Mouse (Mus musculus) heart, embryonic 10.5 days (tissue): ENCODE results near the gene Med24. TPM values are rescaled to one million over a fixed set of nuclear protein-coding genes. Genes with fewer than 3 reads are reported as not detected.

Source experiments
- DNase-seq: peaks from one replicate; pipeline ENCODE4 v3.0.0-alpha.2; 2017; ENCODE audit warnings: low spot score
- H3K27ac ChIP-seq: fragments of 300-500 bp; sonication (generic); 2 replicates; pipeline ENCODE4 v1.5.1; 2016; ENCODE audit warnings: mild to moderate bottlenecking
- H3K27me3 ChIP-seq: fragments of 300-500 bp; sonication (generic); 2 replicates; pipeline ENCODE4 v1.6.1; 2016; ENCODE audit warnings: mild to moderate bottlenecking; ENCODE audit not compliant: poor library complexity, insufficient read depth, severe bottlenecking
- H3K36me3 ChIP-seq: fragments of 300-500 bp; sonication (generic); 2 replicates; pipeline ENCODE4 v1.6.1; 2016; ENCODE audit warnings: mild to moderate bottlenecking, moderate library complexity
- H3K4me1 ChIP-seq: fragments of 300-500 bp; sonication (generic); 2 replicates; pipeline ENCODE4 v1.6.1; 2016; ENCODE audit warnings: mild to moderate bottlenecking
- H3K4me3 ChIP-seq: fragments of 300-500 bp; sonication (generic); 2 replicates; pipeline ENCODE4 v1.5.1; 2016; ENCODE audit warnings: mild to moderate bottlenecking, moderate library complexity
- H3K9me3 ChIP-seq: fragments of 300-500 bp; sonication (generic); 2 replicates; pipeline ENCODE4 v1.6.1; 2016; ENCODE audit warnings: mild to moderate bottlenecking, moderate library complexity
- WGBS: fragments of 180-500 bp; shearing (Covaris S2); methylation state at CpG from one replicate; pipeline ENCODE4 v1.1.7; 2016; 5-methylcytosine and 5-hydroxymethylcytosine counted together
- polyA plus RNA-seq: library from polyadenylated mRNA; unstranded; fragments of >200 nt; fragmentation: Nextera tagmentation; extraction: Ambion mirVana; gene quantifications from 2 replicates; pipeline ENCODE4 v1.2.1, GENCODE M21; 2016

The Med24 gene
- polyA plus RNA-seq, 1 experiment from 2014 or later: 56.5 TPM

DNA sequence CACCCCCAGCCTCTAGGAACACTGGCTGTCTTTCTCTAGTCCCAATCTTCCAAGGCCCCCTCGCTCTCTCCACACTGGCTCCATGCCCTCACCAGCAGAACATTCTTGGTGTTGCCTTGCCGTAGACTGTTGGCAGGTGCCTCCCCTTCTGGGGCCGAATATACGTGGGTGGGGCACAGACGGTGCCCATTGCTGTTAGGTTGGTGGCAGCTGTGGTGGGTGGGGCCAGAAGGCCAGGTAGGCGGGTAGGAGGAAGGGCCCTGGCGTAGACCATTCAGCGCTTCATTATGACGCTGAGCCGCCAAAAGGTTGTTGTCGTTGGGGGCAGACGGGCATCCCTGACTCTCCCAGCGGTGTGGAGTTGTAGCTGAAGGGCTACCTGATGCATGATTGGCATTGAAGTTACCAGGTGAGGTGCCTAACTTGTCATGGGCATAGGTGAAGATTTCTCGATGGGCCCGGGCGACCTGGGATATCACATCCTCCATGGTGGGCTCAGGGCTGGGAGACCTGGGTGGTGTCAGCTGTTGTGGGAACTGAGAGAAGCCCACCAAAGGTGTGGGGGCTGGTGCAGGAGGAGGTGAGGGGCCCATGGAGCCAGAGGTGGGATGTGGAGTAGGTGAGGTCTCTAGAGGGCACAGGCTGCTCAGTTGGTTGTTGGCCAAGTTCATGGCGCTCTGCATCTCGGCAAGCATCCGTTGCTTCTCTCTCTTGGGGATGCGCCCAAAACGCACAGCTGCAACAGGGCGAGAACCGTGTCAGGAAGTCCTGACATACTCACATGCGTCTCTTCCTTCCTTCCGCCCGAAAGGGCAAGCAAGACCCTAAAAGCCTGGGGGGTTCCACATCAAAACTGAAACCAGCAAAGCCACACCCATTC lies 41.1 kb upstream of the Med24 start:
- Histone ChIP-seq H3K4me1 (peaks cover 100% of the 10 kb centered on the region), H3K36me3 (peaks cover 31% of the 10 kb centered on the region), H3K9me3 (no peaks in the 10 kb centered on the region), H3K4me3 (no peak overlapping the region), H3K27me3 (no peaks in the 10 kb centered on the region), H3K27ac (peak overlapping the region; percentile 91; the same call in 1 of the 2 replicates)
- WGBS: 93% methylated on average over 26 of the region's 26 CpGs
- DNase-seq: no peak

DNA sequence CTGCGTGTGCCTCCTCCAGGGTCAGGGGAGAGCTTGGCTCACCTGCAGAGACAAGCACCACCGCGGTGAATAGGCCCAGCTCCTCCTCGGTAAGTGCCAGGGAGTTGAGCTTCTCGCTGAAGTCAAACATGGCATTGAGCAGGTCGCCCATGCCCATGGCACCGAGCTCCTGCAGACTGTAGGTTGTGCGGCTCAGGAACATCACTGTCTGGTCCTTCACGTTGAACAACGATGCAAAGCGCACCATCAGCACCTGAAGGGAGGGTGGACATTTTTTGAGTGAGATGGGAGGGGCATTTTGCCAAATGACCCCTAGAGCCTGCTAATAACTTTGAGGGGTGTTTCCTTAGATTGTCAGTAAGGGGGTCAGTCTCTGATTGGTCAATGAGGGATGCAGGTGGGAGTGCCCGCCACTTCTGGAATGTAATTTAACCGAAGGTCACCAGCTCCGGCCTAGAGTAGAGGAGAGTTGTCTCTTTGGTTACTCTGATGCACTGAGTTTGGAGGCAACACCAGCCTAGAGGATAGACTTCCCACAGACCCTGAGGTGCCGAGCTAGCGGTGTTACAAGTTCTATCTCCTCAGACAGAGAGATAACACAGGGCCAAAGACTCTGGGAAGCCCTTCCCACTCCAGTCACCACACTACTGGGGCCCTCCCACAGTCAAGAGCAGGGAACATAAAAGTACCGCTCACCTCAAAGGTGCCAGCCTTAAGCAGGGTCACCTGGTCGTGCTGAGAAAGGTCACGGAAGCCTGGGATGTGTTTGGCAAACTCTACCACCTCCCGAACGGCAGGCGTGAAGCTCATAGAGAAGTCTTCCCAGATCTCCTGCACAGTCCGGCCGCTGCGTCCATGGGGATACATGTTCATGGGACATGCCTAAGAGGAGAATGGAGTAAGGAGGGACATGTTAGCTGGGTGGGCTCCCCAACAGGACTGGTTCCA lies 40.0 kb upstream of the Med24 start:
- H3K27ac ChIP-seq: peak overlapping the region; percentile 91
- H3K4me3 ChIP-seq: peak overlapping the region; percentile 57
- DNase-seq: no peak
- peaks cover 93% of the 10 kb centered on the region for H3K4me1 ChIP-seq
- 75% methylated on average over 25 of the region's 25 CpGs for WGBS
- H3K9me3 ChIP-seq: no peaks in the 10 kb centered on the region
- H3K27me3 ChIP-seq: no peaks in the 10 kb centered on the region
- H3K36me3 ChIP-seq: peaks cover 40% of the 10 kb centered on the region

DNA sequence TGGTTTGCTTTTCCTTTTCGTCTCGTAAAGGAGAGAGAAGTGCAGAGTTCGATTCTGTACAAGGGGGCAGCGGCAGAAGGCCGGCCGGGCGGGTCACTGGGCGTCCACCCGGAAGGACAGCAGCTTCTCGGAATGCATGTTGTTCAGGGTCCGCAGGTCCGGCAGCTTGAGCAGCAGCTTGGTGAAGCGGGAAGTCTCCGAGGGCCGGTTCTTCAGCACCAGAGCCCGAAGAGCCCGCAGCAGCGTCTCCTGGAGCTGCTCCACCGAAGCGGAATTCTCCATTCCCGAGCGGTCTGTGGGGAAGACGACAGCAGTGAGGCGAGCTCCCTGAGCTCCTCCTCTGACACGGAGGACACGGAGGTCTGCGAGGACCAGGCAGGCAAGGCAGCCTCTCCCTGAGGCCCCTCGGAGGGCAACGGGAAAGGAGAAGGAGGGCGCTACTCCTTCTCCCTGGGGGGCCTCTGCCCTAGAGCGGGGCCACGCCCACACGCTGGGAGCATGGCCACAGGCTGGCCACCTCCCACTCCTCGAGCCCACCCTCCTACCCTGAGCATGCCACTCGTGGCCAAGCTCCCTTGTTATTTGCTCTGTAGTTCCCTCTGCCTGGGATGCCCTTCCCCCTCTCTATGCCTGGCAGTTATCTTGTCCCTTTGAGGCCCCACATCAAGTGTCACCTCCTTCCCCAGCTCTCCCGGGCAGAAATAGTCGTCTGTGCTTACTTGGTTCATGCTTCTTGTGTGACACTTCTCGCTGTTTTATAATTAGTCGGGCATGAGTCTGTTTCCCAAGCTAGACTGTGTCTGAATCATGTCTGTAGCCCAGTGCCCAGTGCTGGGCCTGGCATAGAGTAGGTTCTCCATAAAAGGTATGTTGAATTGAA lies 39.1 kb upstream of the Med24 start:
- Histone ChIP-seq H3K36me3 (peaks cover 49% of the 10 kb centered on the region), H3K9me3 (no peaks in the 10 kb centered on the region), H3K4me3 (peak overlapping the region; percentile 57), H3K27me3 (no peaks in the 10 kb centered on the region), H3K27ac (peak overlapping the region; percentile 91), H3K4me1 (peaks cover 84% of the 10 kb centered on the region)
- peak; percentile 87 for DNase-seq
- WGBS: 19% methylated on average over 39 of the region's 39 CpGs

DNA sequence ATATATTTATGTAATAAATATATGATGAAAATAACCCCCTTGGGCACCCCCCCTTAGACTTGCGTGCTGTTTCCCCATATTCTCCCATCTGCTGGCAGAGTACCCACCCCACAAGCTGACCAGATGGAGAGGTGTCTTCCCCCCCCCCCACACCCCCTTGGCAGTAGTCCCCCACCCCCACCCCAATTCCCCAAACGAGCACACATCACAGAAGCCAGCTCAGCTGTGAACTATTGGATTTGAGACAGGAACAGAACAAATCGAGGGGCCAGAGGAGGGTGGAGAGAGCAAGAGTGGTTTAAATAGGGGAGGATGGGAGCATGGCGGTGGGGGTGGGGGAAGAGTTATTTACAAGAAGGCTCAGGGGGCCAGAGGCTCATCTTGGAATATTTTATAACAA lies 38.5 kb upstream of the Med24 start:
- Histone ChIP-seq H3K4me3 (peak overlapping the region; percentile 57), H3K4me1 (peaks cover 79% of the 10 kb centered on the region), H3K36me3 (peaks cover 56% of the 10 kb centered on the region), H3K9me3 (no peaks in the 10 kb centered on the region), H3K27ac (peak overlapping the region; percentile 91), H3K27me3 (no peaks in the 10 kb centered on the region)
- no peak for DNase-seq
- WGBS: 26% methylated on average over 4 of the region's 4 CpGs

DNA sequence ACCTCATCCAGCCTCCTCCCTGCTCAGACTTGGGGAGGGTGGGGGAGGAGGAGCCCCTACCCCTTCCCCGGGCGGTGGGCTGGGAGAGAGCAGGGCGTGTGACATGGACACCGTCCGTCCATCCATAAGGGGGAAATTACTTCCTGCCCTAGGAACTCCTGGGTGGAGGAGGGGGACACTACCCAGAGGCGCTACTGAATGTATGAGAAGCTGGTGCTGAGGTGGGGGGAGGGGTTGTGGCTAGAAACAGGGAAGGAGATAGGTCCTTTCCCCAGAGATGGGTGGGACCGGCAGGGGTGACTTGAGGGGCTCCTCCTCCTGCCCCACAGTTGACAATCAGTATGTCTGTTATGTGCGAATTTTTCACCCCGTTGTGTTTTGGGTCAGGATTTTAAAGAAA lies 38.0 kb upstream of the Med24 start:
- H3K4me1 ChIP-seq: peaks cover 78% of the 10 kb centered on the region
- H3K36me3 ChIP-seq: peaks cover 59% of the 10 kb centered on the region
- H3K27ac ChIP-seq: peak overlapping the region; percentile 91
- 10% methylated on average over 9 of the region's 9 CpGs for WGBS
- peak overlapping the region; percentile 57 for H3K4me3 ChIP-seq
- DNase-seq: peak; percentile 89
- H3K9me3 ChIP-seq: no peaks in the 10 kb centered on the region
- no peaks in the 10 kb centered on the region for H3K27me3 ChIP-seq

DNA sequence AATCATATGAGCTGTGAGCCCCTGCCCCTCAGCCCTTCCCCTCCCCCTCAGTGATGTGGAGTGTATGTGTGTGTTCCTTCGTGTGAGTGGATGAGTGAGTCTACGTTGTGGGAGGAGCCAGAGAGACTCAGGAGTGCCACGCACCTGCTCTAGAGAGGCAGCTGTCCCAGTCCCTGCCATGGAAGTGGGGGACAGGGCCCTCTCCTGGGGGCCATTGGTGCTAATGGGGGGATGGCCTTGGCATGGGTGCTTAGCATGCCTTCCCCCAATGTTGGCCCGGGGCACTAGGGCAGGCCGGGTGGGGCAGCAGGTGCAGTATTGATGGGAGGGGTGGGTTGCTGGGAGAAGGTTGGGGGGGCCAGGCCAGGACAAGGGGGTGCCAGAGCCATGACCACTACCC lies 37.6 kb upstream of the Med24 start:
- Histone ChIP-seq H3K4me1 (peaks cover 73% of the 10 kb centered on the region), H3K27me3 (no peaks in the 10 kb centered on the region), H3K27ac (peak overlapping the region; percentile 91), H3K4me3 (peak overlapping the region; percentile 57), H3K9me3 (no peaks in the 10 kb centered on the region), H3K36me3 (peaks cover 63% of the 10 kb centered on the region)
- no peak for DNase-seq
- 58% methylated on average over 5 of the region's 5 CpGs for WGBS

DNA sequence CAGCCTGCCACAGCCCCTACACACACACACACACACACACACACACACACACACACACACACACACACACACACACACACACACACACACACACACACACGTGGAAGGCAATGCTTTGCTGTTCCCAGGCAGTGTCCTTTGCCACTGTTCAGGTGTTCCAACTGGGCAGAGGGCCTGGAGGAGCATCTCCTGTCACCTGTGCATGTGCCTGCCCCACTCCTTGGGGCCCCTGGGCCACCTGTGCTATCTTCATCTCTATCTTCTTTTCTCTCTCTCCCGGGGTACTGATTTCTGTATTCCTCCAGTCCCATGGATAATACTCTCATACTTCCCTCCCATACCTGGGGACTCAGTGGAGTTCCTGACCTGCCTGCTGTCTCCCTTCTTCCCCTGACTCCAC lies 37.1 kb upstream of the Med24 start:
- H3K36me3 ChIP-seq: peaks cover 66% of the 10 kb centered on the region
- H3K4me1 ChIP-seq: peaks cover 68% of the 10 kb centered on the region
- no peak for DNase-seq
- H3K27me3 ChIP-seq: no peaks in the 10 kb centered on the region
- 43% methylated on average over 2 of the region's 2 CpGs for WGBS
- peak overlapping the region; percentile 91 for H3K27ac ChIP-seq
- H3K4me3 ChIP-seq: 0 out of 2 replicates have a peak overlapping the region, but pooled peaks have one; percentile 57
- no peaks in the 10 kb centered on the region for H3K9me3 ChIP-seq

DNA sequence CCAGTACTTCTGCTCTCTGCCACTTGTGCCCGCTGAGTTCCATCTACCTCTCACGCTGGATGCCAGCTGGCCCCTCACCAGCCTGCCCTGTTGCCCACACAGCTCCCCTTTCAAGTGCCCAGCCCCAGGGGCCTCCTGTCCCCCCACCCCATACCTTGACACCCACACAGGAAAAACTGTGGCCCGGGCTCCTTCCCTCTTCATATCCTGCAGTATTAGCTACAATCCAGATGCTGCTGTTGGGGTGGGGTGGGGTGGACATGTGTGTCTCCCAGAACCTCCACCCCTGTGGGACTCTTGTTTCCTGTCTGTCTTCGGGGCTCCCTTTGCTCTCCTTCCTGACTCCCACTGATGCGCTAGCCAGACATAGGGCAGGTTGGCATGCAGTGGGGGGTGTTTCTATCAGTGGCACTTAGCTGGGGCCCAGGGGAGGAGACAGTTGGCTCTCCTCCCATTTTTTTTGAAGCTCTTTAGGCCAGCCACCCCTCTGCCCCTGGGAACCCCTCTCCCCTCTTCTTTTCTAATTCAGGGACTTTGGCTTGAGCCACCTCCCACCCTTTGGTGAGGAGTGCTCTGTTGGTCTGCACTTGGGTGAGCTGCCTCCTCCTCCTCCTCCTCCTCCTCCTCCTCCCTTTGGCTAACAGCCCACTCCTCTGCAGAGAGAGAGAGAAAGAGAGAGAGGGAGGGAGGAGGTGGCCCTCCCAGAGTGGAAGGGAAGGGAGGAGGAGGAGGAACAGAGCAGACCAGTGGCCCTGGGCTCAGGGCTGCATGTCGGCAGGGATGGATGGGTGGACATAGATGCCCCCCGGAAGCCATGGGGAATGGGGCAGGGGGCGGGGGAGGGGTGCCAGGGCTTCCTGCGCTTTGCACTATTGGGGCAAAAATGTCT lies 36.4 kb upstream of the Med24 start:
- Histone ChIP-seq H3K4me3 (0 out of 2 replicates have a peak overlapping the region, but pooled peaks have one; percentile 13), H3K27me3 (no peaks in the 10 kb centered on the region), H3K9me3 (no peaks in the 10 kb centered on the region), H3K27ac (peak overlapping the region; percentile 91), H3K4me1 (peaks cover 62% of the 10 kb centered on the region), H3K36me3 (peaks cover 65% of the 10 kb centered on the region)
- DNase-seq: no peak
- 53% methylated on average over 9 of the region's 9 CpGs for WGBS

DNA sequence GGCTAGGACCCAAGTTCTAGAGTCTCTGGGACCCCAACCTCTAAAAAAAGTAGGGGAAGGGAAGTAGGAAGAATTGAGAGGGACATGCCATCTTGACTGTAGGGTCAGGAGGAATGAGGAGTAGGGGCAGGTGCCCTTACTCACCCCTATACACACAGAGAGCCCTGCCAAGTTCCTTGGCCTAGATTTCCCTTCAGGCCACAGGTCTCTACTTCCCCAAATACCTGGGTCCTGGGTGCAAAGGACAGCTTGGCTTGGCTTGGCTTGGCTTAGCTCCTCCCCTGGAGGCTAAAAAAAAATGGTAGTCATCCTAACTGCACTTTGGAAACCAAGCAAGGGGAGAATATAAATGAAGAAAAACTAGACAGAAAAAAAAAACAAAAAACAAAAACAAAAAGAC lies 35.5 kb upstream of the Med24 start:
- Histone ChIP-seq H3K27me3 (no peaks in the 10 kb centered on the region), H3K27ac (no peak overlapping the region), H3K4me1 (peaks cover 52% of the 10 kb centered on the region), H3K9me3 (no peaks in the 10 kb centered on the region), H3K36me3 (peaks cover 64% of the 10 kb centered on the region), H3K4me3 (no peak overlapping the region)
- DNase-seq: no peak

DNA sequence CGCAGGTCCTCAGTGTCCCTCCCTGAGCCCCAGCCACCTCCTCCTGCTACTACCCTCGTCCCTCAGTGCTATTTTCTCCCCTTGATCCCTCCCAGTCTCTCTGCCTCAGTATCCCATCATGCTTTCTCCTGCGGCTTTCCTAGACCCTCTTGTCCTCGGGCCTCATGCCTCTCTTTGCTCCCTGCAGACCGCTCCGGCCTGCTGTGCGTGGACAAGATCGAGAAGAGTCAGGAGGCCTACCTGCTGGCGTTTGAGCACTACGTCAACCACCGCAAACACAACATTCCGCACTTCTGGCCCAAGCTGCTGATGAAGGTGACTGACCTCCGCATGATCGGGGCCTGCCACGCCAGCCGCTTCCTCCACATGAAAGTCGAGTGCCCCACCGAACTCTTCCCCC lies 34.9 kb upstream of the Med24 start:
- Histone ChIP-seq H3K36me3 (peaks cover 63% of the 10 kb centered on the region), H3K9me3 (no peaks in the 10 kb centered on the region), H3K27me3 (no peaks in the 10 kb centered on the region), H3K4me1 (peaks cover 46% of the 10 kb centered on the region), H3K4me3 (no peak overlapping the region), H3K27ac (no peak overlapping the region; the same call in 1 of the 2 replicates)
- WGBS: 77% methylated on average over 18 of the region's 18 CpGs
- DNase-seq: no peak

DNA sequence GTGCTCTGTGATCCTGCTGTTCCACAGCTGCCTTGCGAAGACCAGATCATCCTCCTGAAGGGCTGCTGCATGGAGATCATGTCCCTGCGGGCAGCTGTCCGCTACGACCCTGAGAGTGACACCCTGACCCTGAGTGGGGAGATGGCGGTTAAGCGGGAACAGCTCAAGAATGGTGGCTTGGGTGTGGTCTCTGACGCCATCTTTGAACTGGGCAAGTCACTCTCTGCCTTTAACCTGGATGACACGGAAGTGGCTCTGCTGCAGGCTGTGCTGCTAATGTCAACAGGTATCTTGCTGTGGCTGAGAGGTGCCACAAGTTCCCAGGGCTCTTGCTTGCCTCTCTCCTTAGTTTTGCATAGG lies 34.2 kb upstream of the Med24 start:
- WGBS: 87% methylated on average over 8 of the region's 8 CpGs
- H3K4me1 ChIP-seq: peaks cover 40% of the 10 kb centered on the region
- no peak for DNase-seq
- no peaks in the 10 kb centered on the region for H3K27me3 ChIP-seq
- peaks cover 63% of the 10 kb centered on the region for H3K36me3 ChIP-seq
- no peak overlapping the region for H3K27ac ChIP-seq
- H3K9me3 ChIP-seq: no peaks in the 10 kb centered on the region
- H3K4me3 ChIP-seq: no peak overlapping the region
